Mouse (Mus musculus): ENCODE results near the gene Prr36.
"Not testable (repeated sequence)": the region's sequence is repeated elsewhere in the genome, so short reads cannot be mapped to it uniquely, and the experiment has no call there.

Gene Prr36

DNA sequence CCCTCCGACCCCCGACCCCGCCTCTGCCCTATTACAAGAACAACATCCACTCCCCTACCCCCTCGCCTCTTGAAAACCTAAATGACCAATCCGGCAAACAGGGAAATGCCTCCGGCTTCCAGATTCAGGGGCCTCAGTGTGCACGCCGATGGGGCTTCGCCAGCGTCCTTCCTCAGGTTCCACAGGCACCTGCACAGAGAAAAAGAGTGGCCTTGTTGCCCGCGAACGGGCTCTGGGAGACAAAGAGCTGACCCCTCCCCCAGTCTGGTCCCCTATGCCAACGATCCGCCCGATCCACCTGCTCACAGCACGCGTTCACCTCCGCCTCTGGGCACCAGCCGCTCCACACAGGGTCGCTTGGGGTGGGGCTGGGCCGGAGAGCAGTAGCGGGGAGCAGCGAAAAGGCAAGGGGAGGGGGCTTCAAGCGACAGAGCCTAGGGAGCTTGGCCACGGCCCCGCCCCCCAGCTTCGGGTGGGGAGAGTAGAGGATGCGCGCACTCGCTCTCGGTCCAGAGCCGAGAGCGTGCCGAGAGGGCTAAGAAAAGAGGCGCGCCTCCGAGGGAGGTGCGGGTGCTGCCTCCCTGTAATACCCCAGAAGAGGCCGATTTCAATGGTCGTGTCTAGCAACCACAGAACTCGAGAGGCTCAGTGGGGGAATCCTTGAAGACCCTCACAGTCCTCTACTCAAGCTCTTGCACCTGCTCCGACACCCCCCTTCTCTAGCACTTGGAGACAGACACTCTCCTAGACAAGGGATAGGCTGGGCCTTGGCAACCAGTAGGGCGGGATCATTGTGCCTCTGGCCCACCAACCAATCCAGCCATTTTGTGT is at the start of gene Prr36:
Gene Prr36, minus strand, starts transcription at position 669 of the 831 bp plus-strand sequence.
- no peak for DNase-seq (ENCODE audit: low read depth, low spot score)

DNA sequence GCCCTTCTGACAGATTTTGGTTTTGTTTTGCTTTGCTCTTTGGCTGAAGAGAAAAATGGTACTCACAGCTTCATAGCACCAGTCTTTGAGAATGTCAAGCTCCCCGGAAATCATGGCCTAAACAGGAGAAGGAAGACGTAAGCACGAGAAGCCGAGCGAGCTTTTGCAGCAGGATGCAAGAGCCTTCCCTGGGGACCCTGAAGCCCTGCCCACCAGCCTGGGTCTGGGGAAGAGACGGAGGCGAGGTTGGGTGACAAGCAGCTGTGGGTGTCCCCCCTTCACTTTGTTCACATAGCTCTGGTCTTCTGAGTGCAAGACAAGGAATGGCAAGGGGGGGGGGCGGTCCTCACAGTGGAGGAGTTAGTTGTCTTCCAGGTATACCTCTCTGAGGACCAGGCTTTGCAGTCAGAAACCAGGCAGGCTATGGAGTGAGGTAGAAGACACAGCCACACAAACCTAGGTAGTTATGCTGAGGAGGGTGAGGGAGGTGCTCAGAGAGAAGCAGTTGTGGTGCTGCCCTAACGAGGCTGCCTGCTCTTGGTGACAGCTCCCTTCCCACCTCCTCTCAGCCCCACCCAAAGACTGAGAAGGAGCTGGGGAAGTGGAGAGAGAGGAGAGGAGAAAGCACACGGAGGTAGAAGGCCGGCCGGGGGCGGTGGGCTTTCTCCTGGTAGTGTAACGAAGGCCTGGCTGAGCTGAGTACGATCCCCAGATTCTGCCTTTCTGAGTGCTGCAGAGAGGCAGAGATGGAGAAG is 48.1 kb upstream of the Prr36 start:
- DNase-seq (ENCODE audit: low read depth, low spot score) = no peak

DNA sequence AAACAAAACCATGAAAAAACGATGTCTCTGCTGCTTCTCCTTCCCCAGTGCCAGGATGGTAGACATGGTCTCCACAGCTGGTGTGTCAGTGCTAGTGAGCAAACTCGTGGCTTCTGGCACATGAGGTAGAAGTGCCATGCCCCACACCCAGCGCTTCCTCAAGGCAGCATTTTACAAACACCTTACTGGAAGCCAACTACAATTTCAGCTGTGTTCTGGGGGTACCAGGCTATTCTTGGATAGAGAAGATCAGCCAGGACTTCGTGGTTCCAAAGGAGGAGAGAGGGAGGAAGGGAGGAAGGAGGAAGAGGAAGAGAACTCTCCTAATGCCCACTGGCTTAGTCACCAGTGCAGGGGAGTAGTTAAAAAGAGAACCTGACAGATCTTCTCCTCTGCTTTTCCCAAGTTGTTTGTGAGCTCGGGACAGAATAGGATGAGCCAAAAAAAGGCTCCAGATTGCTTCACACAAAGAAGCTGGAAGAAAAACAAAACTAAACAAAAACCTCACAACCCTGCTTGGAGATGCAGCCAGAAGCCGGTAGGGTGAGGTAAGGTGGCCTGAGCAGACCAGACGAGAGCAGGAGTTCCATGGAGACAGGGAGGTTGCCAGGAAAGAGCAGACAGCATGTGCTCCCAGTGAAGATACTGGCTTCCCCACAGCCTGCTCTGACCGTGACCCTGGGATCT is 46.0 kb upstream of the Prr36 start:
- no peak for DNase-seq (ENCODE audit: low read depth, low spot score)

DNA sequence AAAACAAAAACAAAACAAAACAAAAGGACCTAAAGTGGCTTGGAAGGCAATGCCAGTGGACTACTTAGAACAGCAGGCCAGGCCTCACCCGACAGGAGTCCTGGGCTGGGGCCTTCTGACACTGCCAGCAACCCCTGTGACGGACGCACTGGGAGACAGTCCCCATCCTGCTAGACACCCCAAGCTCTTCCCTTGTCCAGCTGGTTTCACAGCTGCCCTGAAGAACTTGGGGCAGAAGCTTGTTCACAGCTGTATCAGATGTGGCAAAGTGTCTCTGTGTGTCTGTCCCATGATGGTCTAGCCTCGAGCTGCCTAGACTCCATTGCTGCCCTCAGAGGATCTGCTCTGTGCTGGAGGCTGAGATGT is 42.5 kb upstream of the Prr36 start:
- DNase-seq (ENCODE audit: low read depth, low spot score) = no peak

DNA sequence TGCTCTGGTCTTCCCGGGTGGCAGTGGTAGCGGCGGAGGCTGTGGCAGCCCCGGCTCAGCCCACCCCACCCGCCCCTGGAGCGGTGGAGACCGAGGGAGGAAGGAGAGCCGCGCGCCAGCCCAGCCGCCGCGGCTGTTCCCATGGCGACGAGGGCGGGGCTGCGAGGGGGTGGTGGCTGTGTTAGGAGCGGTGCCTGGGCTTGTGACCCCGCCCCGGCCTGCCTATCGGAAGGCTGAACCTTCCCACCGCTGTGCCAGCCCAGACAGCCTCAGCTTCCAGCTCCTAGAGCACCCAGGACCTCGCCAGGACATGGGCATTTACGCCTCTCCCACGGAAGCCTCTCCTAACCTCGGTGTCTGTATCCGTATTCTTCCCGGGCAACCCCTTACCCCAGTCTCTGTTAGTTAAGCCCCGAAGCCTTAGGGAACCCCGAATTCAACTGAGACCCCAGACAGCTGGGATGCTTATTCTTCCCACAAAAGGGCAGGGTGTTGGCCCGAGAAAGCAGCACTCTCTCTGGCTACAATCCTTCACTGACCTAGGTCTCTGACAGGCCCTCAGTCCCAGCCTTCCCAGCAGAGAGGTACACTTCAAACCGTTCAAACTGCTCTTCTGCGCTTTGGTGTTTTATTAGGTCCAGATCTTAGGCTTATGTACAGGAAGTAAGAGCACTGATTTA is 42.0 kb upstream of the Prr36 start, which contains the start of gene Ctxn1:
Gene Ctxn1, minus strand, starts transcription at position 150 of the 680 bp plus-strand sequence.
- DNase-seq (ENCODE audit: low read depth, low spot score) = peak; percentile 96

DNA sequence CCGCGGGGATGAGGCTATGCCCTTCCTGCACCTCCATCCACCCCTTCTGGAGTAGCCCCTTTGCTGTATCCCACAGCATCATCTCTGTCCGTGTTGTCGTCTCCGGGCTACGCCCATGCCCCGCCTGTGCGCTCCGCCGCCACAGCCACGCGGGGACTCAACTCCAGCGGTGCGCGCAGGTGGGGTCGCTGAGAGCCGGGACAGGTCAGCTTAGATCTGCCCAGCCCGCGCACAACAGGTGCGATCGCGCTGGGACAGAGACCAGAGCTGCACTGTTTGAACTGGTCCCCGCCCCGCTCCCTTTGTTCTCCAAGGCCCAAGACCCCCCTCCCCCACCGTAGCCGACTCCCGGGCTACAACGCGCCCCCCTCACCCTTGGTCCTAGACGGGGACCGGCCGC is 41.4 kb upstream of the Prr36 start:
- DNase-seq (ENCODE audit: low read depth, low spot score) = no peak

DNA sequence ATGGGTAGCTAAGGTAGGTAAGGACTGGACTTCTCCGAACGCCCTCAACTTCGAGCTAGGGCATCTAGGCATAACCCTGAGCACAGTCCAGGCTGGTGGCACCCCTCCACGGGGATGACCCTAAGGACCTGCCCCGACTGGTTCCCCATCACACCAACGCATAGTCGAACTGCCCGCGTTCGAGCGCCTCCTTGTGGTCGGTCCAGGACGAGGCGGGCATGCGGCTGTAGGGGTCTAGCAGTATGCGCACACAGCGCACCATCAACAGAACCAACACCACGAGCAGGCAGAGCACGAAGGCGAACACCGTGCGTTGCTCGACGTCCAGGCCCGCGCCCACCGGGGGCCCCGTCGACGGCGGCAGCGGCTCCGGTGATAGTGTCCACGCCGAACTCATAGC is 41.0 kb upstream of the Prr36 start:
- DNase-seq (ENCODE audit: low read depth, low spot score) = peak; percentile 89

DNA sequence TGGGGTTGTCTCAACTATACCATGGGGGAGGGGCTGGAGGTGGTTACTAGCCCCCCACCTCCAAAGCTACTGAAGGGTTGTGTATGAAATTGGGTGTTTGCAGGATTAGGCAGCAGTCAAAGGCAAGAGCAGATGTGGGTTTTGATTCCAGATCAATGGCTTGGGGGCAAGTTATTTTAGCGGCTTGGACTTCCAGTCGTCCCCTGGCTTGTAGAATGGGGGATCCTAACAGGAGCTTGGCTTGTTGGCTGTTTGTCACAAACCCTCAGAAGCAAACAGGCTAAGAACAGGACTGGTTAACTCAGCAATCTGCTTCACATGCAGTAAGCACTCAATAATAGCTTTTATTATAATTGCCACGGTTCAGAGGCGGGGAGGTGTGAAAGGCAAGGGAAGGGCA is 40.1 kb upstream of the Prr36 start:
- DNase-seq (ENCODE audit: low read depth, low spot score) = no peak

DNA sequence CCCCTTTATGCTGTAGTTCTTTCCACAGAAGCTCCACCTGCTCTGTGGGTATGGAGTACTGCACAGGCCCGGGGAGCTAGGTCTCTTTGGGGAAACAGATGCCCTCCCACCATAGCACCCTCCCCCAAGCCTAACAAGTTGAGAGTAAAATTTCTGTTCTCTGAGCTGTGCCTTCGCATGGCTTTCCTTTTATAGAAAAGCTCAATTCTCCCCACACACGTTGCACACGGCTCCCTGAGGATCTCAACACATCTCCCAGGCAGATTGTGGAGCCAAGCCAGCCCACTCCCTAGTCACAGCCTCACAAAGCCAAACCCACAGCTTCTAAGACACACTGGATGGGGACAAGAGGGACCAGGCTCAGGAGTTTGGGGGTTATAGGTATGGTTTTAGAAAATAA is 39.7 kb upstream of the Prr36 start:
- no peak for DNase-seq (ENCODE audit: low read depth, low spot score)

DNA sequence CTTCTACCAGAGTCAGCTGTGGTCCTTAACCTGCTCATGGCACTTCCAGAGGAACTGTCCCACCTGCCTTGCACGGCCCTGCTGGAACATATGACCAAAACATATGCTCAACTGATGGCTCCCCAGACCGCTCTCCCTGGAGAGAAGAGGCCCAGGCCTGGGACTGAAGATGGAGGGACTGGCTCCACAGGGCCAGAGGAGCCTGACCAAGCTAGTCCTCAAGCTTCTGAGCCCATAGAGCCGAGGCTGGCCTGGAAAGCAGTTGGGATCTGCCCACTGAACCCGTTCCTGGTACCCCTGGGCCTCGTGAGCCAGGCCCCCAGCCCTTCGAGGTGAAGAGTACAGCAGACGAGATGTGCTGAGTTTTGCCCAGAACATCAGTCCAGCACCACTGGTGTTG is 38.2 kb upstream of the Prr36 start:
- DNase-seq (ENCODE audit: low read depth, low spot score) = not testable (repeated sequence)

DNA sequence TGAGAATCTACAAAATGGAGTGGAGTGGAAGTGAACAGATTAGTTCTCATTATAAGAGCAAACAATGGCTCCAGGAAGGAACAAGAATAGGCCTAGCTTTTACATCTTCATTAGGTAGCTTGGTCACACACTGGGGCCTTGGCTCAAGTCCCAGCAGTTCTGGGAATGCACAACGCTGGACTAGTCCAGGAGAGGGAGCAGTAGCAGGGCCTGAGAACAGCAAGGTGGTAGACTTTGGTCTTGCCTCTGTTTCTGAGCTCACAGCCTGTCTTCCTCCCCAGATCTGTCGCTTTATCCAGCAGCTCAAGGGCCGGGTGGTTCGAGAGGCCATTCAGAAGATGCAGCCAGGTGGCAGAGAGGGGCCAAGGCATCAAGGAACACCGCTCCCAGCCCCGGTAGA is 36.7 kb upstream of the Prr36 start:
- peak; percentile 95 for DNase-seq (ENCODE audit: low read depth, low spot score)

DNA sequence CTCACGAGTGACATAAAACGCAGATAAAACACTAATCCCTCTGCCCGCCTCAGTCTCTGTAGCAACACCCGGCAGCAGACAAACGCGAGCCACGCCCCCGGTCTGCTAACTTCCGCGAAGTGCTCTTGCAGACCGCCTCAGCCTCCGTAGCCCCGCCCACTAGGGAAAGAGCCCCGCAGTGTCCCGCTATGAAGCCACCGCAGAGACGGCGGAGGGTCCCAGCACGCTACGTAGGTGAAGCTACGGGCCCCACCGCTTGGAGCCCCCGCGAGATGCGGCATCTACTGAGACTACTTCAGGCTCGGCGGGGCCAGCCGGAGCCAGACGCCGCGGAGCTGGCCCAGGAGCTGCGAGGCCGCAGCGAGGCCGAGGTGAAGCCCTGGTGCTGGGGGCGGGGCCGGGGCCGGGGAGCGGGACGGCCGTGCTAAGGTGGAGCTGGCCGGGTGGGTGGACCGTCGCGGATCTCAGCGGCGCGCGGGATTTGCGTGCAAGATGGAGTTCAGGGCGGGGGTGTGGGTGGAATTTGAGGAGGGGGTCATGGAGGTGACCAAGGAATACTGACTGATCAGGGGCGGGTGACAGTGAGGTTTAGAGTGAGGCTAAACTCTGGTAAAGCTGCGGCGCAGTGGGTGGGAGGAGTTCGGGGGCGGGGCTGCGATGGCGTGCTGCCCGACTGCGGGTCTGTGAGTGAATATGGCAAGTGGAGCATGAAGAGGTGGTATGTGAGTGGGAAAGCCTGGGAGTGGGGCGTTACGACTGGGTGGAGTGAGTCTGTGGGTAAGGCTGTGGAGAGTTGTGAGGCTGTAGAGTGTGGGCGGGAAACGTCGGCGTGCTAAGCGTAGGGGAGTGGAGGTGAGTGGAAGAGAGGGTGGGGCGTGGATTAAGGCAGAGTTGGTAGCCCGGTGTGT is 35.9 kb upstream of the Prr36 start, which contains the start of gene Snapc2:
Gene Snapc2, plus strand, starts transcription at position 147 of the 908 bp plus-strand sequence.
- peak; percentile 99 for DNase-seq (ENCODE audit: low read depth, low spot score)

DNA sequence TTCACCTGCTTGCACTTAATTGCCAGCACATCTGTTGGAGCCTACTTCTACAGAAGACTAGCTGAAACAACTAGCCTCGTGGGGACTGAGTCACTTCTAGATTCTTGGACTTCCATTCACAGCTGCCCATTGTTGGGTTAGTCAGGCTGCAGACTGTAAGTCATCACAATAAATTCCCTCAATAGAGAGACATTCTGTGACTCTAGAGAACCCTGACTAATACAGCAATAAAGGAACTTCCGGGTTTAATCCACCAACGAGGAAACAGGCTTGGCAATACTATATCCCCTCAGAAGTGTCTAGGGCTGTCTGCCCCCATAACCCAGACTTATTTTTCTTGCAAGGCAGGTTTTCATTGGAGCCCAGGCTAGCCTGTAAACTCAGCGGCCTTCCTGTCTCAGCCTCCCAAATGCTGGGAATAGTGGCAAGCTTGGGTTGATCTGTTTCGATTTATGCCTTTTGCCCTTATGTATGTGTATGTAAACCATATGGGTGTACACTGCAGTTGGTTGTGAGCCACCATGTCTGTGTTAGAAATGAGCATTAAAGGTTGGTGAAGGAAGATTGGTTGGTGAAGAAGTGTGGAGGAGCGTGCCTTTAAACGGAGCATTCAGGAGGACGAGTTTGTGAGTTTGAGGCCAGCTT is 35.0 kb upstream of the Prr36 start:
- peak; percentile 87 for DNase-seq (ENCODE audit: low read depth, low spot score)

DNA sequence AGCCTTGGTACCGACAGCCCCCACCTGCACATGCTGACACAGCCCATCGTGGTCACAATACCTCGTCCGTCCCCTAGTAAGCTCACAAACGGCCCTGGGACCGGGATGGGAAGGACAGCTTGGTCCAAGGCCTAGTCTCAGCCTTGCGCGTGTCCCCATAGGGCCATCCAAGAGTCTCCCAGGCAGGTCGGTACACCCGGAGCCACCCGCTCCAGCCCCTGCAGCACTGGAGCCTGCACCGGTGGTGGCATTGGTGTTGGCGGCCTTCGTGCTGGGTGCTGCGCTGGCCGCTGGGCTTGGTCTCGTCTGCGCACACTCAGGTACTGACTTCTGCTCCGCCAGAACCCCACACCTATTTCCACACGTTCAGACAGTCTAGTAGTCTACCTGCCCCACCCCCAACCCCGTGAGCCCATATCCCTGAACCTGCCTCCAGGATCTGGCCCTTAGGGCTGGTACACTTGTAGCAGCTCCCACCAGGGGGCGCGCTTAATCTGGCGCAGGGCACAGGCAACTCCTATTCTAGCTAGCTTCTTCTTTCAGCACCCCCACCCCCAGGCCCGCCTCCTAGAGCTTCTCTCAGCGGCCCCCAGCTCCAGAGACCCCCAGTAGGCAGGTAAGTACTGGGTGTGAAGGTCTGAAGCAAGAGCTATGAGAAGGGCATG is 33.2 kb upstream of the Prr36 start:
- DNase-seq (ENCODE audit: low read depth, low spot score) = peak; percentile 93

DNA sequence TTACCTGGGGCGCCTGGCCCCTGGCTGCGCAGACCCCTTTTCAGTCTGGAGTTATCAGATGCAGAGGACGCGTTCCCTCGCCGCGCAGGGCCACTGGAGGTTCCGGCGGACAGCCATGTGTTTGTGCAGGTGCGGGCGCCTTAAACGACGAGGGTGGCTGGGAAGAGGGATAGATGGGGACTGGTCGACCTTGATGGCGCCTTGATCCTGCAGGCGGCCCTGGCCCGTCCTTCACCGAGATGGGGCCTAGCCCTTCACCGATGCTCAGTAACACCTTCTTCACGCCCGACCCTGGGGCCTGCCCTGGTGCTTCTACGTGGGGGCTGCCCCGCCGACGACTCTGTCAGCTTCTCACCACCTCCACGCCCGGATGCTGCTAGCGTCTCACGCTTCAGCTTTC is 32.0 kb upstream of the Prr36 start:
- no peak for DNase-seq (ENCODE audit: low read depth, low spot score)

DNA sequence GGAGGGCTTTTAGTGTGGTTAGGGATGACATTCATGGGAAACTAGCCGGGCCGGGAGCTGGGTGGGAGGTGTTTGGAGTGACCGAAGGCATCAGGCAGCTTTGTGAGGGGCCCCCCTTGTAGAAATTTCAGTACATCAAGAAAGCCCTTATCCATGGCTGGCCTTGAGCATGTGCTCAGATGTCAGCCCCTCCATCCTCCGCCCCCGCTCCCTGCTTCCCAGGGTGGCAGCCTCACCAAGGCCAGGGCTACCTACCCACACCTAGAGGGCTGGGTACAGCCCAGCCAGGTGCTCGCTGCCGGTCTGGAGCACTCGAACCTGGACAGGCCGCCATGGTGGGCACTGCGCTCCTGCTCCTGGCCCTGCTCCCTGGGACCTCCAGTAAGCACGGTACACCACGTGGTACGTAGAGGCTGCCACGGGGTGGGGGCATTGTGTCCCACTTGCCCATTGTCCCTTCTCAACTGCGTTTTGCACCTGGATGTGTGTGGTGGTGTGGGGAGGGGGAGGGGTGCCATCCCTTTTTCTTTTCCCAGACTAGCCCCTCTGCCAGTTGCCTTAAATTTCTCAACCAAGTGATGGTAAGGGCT is 30.8 kb upstream of the Prr36 start, which contains the start of gene Tgfbr3l:
Gene Tgfbr3l, plus strand, starts transcription at position 264 of the 590 bp plus-strand sequence.
- DNase-seq (ENCODE audit: low read depth, low spot score) = no peak

DNA sequence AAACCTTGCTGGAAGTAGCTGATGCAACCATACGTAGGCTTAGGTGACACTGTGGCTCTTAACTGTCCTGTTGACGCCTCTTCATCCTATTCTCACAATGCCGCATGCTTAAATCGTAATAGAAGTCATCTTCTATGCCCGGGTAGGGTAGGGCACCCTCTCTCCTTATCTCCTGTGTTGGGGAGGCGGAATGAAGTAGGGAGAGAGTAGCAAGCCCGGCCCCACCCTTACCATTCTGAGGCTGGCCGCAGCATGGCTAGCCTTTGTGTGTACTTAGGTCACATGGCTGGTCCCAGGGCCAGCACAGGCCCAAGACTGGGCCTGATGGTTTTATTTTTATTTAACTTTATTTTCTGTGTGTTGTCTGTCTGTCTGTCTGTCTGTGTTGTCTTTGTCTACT is 30.0 kb upstream of the Prr36 start:
- DNase-seq (ENCODE audit: low read depth, low spot score) = no peak

DNA sequence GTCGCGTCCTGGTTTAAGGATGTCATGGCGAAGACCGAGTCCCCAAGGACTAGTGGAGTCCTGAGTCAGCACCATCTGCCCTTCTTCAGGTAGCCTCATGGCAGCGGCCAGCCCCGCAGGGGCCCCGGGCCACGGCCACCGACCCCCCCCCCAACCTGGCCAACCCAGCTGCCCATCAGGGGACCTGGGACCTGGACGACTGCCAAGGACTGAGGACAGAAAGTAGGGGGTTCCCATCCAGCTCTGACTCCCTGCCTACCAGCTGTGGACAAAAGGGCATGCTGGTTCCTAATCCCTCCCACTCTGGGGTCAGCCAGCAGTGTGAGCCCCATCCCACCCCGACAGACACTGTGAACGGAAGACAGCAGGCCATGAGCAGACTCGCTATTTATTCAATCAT is 28.5 kb upstream of the Prr36 start:
- DNase-seq (ENCODE audit: low read depth, low spot score) = no peak

DNA sequence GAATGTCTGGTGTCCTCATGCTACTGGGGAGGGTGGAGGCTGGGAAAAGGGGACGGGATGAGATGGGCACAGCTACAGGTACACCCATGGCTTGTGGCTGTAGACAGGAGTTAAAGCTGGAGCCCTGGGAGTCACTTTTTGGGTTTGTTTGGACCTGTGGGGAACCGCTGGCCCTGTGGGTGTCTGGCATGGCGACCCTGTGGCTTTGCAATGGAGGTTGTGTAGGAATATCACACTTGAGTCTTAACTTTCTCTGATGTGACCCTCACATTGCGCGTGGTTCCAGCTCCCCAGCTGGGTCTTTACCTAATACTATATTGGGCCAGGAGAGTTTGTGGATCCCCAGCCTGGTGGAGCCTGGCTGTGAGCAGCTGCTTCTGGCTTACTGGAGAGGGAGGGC is 27.8 kb upstream of the Prr36 start:
- DNase-seq (ENCODE audit: low read depth, low spot score) = no peak
